Mouse (Mus musculus): ENCODE results near the gene Msrb3. TPM values are rescaled to one million over a fixed set of nuclear protein-coding genes. Genes with fewer than 3 reads are reported as not detected.

Msrb3 gene
- polyA plus RNA-seq, 1 experiment from 2014 or later = 10.3 TPM

GRCm38 (mm10) chr10:120794391-120794817 is 104.5 kb downstream of the Msrb3 start:
- WGBS = 19% methylated on average over 13 of the region's 13 CpGs
- no peaks in the 10 kb centered on the region for H3K9me3 ChIP-seq
- ATAC-seq (ENCODE audit: insufficient number of reproducible peaks, insufficient read depth, low FRiP score, low TSS enrichment) = no peak
- no peaks in the 10 kb centered on the region for H3K36me3 ChIP-seq
- H3K4me3 ChIP-seq = no peak overlapping the region
- no peaks in the 10 kb centered on the region for H3K27me3 ChIP-seq
- H3K9ac ChIP-seq = no peak overlapping the region
- peak overlapping the region; percentile 34 for H3K4me2 ChIP-seq (replicated peaks)
- peak overlapping the region; percentile 2; the same call in 1 of the 2 replicates for H3K27ac ChIP-seq
- H3K4me1 ChIP-seq = peaks cover 6% of the 10 kb centered on the region; the same call in 1 of the 2 replicates

- H3K27me3 ChIP-seq = no peaks in the 10 kb centered on the region
- no peaks in the 10 kb centered on the region for H3K9me3 ChIP-seq
- ATAC-seq (ENCODE audit: insufficient number of reproducible peaks, insufficient read depth, low FRiP score, low TSS enrichment) = no peak
- no peak overlapping the region for H3K27ac ChIP-seq
- H3K4me3 ChIP-seq = no peak overlapping the region
- H3K36me3 ChIP-seq = no peaks in the 10 kb centered on the region
- WGBS = 70% methylated on average over 11 of the region's 11 CpGs
- no peak overlapping the region for H3K4me2 ChIP-seq (replicated peaks)
- peaks cover 13% of the 10 kb centered on the region; the same call in 1 of the 2 replicates for H3K4me1 ChIP-seq
- H3K9ac ChIP-seq = no peak overlapping the region
Measured at GRCm38 (mm10) chr10:120792191-120792765, 106.6 kb downstream of the Msrb3 start.

GRCm38 (mm10) chr10:120791438-120791837 is 107.5 kb downstream of the Msrb3 start:
- 90% methylated on average over 11 of the region's 11 CpGs for WGBS
- Histone ChIP-seq H3K9ac (no peak overlapping the region), H3K27ac (no peak overlapping the region), H3K36me3 (no peaks in the 10 kb centered on the region), H3K27me3 (no peaks in the 10 kb centered on the region), H3K4me2 (replicated peaks) (no peak overlapping the region), H3K4me1 (peaks cover 20% of the 10 kb centered on the region; the same call in 1 of the 2 replicates), H3K9me3 (no peaks in the 10 kb centered on the region), H3K4me3 (no peak overlapping the region)
- no peak for ATAC-seq (ENCODE audit: insufficient number of reproducible peaks, insufficient read depth, low FRiP score, low TSS enrichment)

- no peaks in the 10 kb centered on the region for H3K9me3 ChIP-seq
- no peaks in the 10 kb centered on the region for H3K27me3 ChIP-seq
- H3K36me3 ChIP-seq = no peaks in the 10 kb centered on the region
- no peak overlapping the region for H3K9ac ChIP-seq
- WGBS = 39% methylated on average over 10 of the region's 10 CpGs
- H3K4me3 ChIP-seq = no peak overlapping the region
- peaks cover 22% of the 10 kb centered on the region; the same call in 1 of the 2 replicates for H3K4me1 ChIP-seq
- H3K27ac ChIP-seq = 0 out of 2 replicates have a peak overlapping the region, but pooled peaks have one; percentile 23
- H3K4me2 ChIP-seq (replicated peaks) = no peak overlapping the region
- no peak for ATAC-seq (ENCODE audit: insufficient number of reproducible peaks, insufficient read depth, low FRiP score, low TSS enrichment)
Measured at GRCm38 (mm10) chr10:120787202-120787601, 111.7 kb downstream of the Msrb3 start.

- Histone ChIP-seq H3K27ac (no peak overlapping the region), H3K4me2 (replicated peaks) (no peak overlapping the region), H3K4me1 (peaks cover 22% of the 10 kb centered on the region; the same call in 1 of the 2 replicates), H3K4me3 (no peak overlapping the region), H3K27me3 (no peaks in the 10 kb centered on the region), H3K9me3 (no peaks in the 10 kb centered on the region), H3K9ac (no peak overlapping the region), H3K36me3 (no peaks in the 10 kb centered on the region)
- WGBS = 52% methylated on average over 5 of the region's 5 CpGs
- ATAC-seq (ENCODE audit: insufficient number of reproducible peaks, insufficient read depth, low FRiP score, low TSS enrichment) = no peak
Measured at GRCm38 (mm10) chr10:120784516-120784915, 114.4 kb downstream of the Msrb3 start.

GRCm38 (mm10) chr10:120783393-120783792 is 115.5 kb downstream of the Msrb3 start:
- H3K27me3 ChIP-seq = no peaks in the 10 kb centered on the region
- H3K4me3 ChIP-seq = no peak overlapping the region
- no peak overlapping the region for H3K9ac ChIP-seq
- no peak overlapping the region for H3K4me2 ChIP-seq (replicated peaks)
- no peaks in the 10 kb centered on the region for H3K36me3 ChIP-seq
- no peaks in the 10 kb centered on the region for H3K9me3 ChIP-seq
- H3K27ac ChIP-seq = peak overlapping the region; percentile 57; the same call in 1 of the 2 replicates
- WGBS = 63% methylated on average over 9 of the region's 9 CpGs
- peaks cover 22% of the 10 kb centered on the region; the same call in 1 of the 2 replicates for H3K4me1 ChIP-seq
- no peak for ATAC-seq (ENCODE audit: insufficient number of reproducible peaks, insufficient read depth, low FRiP score, low TSS enrichment)

GRCm38 (mm10) chr10:120777499-120777898 is 121.4 kb downstream of the Msrb3 start:
- WGBS = 81% methylated on average over 3 of the region's 3 CpGs
- Histone ChIP-seq H3K9me3 (peaks cover 11% of the 10 kb centered on the region; the same call in 1 of the 2 replicates), H3K4me2 (replicated peaks) (no peak overlapping the region), H3K36me3 (no peaks in the 10 kb centered on the region), H3K9ac (no peak overlapping the region), H3K4me1 (no peaks in the 10 kb centered on the region), H3K27me3 (no peaks in the 10 kb centered on the region), H3K27ac (peak overlapping the region; percentile 23; the same call in 1 of the 2 replicates), H3K4me3 (no peak overlapping the region)
- ATAC-seq (ENCODE audit: insufficient number of reproducible peaks, insufficient read depth, low FRiP score, low TSS enrichment) = no peak

GRCm38 (mm10) chr10:120775361-120775760 is 123.5 kb downstream of the Msrb3 start:
- H3K9me3 ChIP-seq = peaks cover 11% of the 10 kb centered on the region; the same call in 1 of the 2 replicates
- H3K4me2 ChIP-seq (replicated peaks) = no peak overlapping the region
- H3K4me3 ChIP-seq = no peak overlapping the region
- H3K36me3 ChIP-seq = no peaks in the 10 kb centered on the region
- no peaks in the 10 kb centered on the region for H3K4me1 ChIP-seq
- H3K27me3 ChIP-seq = no peaks in the 10 kb centered on the region
- no peak overlapping the region for H3K27ac ChIP-seq
- no peak for ATAC-seq (ENCODE audit: insufficient number of reproducible peaks, insufficient read depth, low FRiP score, low TSS enrichment)
- 83% methylated on average over 4 of the region's 4 CpGs for WGBS
- H3K9ac ChIP-seq = no peak overlapping the region

GRCm38 (mm10) chr10:120767418-120767817 is 131.5 kb downstream of the Msrb3 start:
- H3K9ac ChIP-seq = no peak overlapping the region
- H3K27ac ChIP-seq = no peak overlapping the region
- peaks cover 19% of the 10 kb centered on the region for H3K4me1 ChIP-seq
- H3K27me3 ChIP-seq = no peaks in the 10 kb centered on the region
- no peak overlapping the region for H3K4me3 ChIP-seq
- H3K4me2 ChIP-seq (replicated peaks) = no peak overlapping the region
- no peaks in the 10 kb centered on the region for H3K9me3 ChIP-seq
- 90% methylated on average over 3 of the region's 3 CpGs for WGBS
- H3K36me3 ChIP-seq = no peaks in the 10 kb centered on the region
- ATAC-seq (ENCODE audit: insufficient number of reproducible peaks, insufficient read depth, low FRiP score, low TSS enrichment) = no peak

GRCm38 (mm10) chr10:120765398-120765797 is 133.5 kb downstream of the Msrb3 start:
- Histone ChIP-seq H3K4me3 (no peak overlapping the region), H3K36me3 (no peaks in the 10 kb centered on the region), H3K9me3 (no peaks in the 10 kb centered on the region), H3K9ac (no peak overlapping the region), H3K27me3 (no peaks in the 10 kb centered on the region), H3K4me1 (peaks cover 19% of the 10 kb centered on the region), H3K27ac (no peak overlapping the region), H3K4me2 (replicated peaks) (no peak overlapping the region)
- WGBS = 90% methylated on average over 11 of the region's 11 CpGs
- no peak for ATAC-seq (ENCODE audit: insufficient number of reproducible peaks, insufficient read depth, low FRiP score, low TSS enrichment)

- peaks cover 19% of the 10 kb centered on the region for H3K4me1 ChIP-seq
- 40% methylated on average over 13 of the region's 13 CpGs for WGBS
- H3K27me3 ChIP-seq = no peaks in the 10 kb centered on the region
- H3K36me3 ChIP-seq = no peaks in the 10 kb centered on the region
- ATAC-seq (ENCODE audit: insufficient number of reproducible peaks, insufficient read depth, low FRiP score, low TSS enrichment) = peak; percentile 78; the same call in 1 of the 2 replicates
- no peak overlapping the region for H3K4me3 ChIP-seq
- H3K9me3 ChIP-seq = no peaks in the 10 kb centered on the region
- H3K9ac ChIP-seq = no peak overlapping the region
- H3K27ac ChIP-seq = peak overlapping the region; percentile 30
- no peak overlapping the region for H3K4me2 ChIP-seq (replicated peaks)
Measured at GRCm38 (mm10) chr10:120763656-120764466, 135.0 kb downstream of the Msrb3 start.

GRCm38 (mm10) chr10:120762958-120763357 is 135.9 kb downstream of the Msrb3 start:
- no peaks in the 10 kb centered on the region for H3K27me3 ChIP-seq
- H3K36me3 ChIP-seq = no peaks in the 10 kb centered on the region
- peaks cover 19% of the 10 kb centered on the region for H3K4me1 ChIP-seq
- H3K4me3 ChIP-seq = no peak overlapping the region
- ATAC-seq (ENCODE audit: insufficient number of reproducible peaks, insufficient read depth, low FRiP score, low TSS enrichment) = no peak
- H3K9me3 ChIP-seq = no peaks in the 10 kb centered on the region
- H3K9ac ChIP-seq = no peak overlapping the region
- H3K4me2 ChIP-seq (replicated peaks) = no peak overlapping the region
- WGBS = 90% methylated on average over 12 of the region's 12 CpGs
- 0 out of 2 replicates have a peak overlapping the region, but pooled peaks have one; percentile 30 for H3K27ac ChIP-seq

All from embryonic facial prominence, embryonic 12.5 days (tissue).